31 mouse cellular contexts compared by ENCODE assay signal in the genomic region with DNA sequence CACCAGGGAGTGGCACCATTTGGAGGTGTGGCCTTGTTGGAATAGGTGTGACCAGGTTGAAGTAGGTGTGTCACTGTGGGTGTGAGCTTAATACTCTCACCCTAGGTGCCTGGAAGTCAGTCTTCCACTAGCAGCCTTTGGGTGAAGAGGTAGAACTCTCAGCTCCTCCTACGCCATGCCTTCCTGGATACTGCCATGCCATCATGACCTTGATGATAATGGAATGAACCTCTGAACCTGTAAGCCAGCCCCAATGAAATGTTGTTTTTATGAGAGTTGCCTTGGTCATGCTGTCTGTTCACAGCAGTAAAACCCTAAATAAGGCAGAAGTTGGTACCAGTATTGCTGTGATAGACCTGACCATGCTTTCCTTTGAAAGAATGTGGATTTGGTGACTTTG. TPM values are rescaled to one million over a fixed set of nuclear protein-coding genes. Genes with fewer than 3 reads are reported as not detected.
"Had no signal": no experiment of that assay in that cellular context is flagged by ENCODE, and none has a peak within 500 bp of the region (broad histone marks: within the 10 kb centered on the region; RNA-seq: fewer than 3 reads in every experiment).

No protein-coding gene starts in this region.

RNA-seq across cellular contexts. Expression of a gene that starts 2.8 kb away (rescaled TPM):
- polyA plus RNA-seq: limb, embryonic 10.5 days; limb, embryonic 11.5 days; limb, embryonic 12.5 days; limb, embryonic 13.5 days; limb, embryonic 14.5 days; limb, embryonic 15.5 days; liver, adult 2 months; liver, embryonic 11.5 days; liver, embryonic 12.5 days; liver, embryonic 13.5 days; liver, embryonic 14.5 days; liver, embryonic 15.5 days; liver, embryonic 16.5 days; liver, postnatal 0 days; lung, adult 2 months; lung, embryonic 14.5 days; lung, embryonic 15.5 days; lung, embryonic 16.5 days; lung, postnatal 0 days; macrophage; midbrain, embryonic 10.5 days; midbrain, embryonic 11.5 days; midbrain, embryonic 12.5 days; midbrain, embryonic 13.5 days; midbrain, embryonic 14.5 days; midbrain, embryonic 15.5 days; midbrain, embryonic 16.5 days; midbrain, postnatal 0 days; myocyte; neural tube, embryonic 11.5 days; neural tube, embryonic 12.5 days had no signal

RNA-seq across cellular contexts. Expression of a gene that starts 26.3 kb away (rescaled TPM):
- polyA plus RNA-seq: limb, embryonic 10.5 days; limb, embryonic 11.5 days; limb, embryonic 12.5 days; limb, embryonic 13.5 days; limb, embryonic 14.5 days; limb, embryonic 15.5 days; liver, adult 2 months; liver, embryonic 11.5 days; liver, embryonic 12.5 days; liver, embryonic 13.5 days; liver, embryonic 14.5 days; liver, embryonic 15.5 days; liver, embryonic 16.5 days; liver, postnatal 0 days; lung, adult 2 months; lung, embryonic 14.5 days; lung, embryonic 15.5 days; lung, embryonic 16.5 days; lung, postnatal 0 days; macrophage; midbrain, embryonic 10.5 days; midbrain, embryonic 11.5 days; midbrain, embryonic 12.5 days; midbrain, embryonic 13.5 days; midbrain, embryonic 14.5 days; midbrain, embryonic 15.5 days; midbrain, embryonic 16.5 days; midbrain, postnatal 0 days; myocyte; neural tube, embryonic 11.5 days; neural tube, embryonic 12.5 days had no signal

RNA-seq across cellular contexts. Expression of a gene that starts 37.7 kb away (rescaled TPM):
- polyA plus RNA-seq: limb, embryonic 10.5 days; limb, embryonic 11.5 days; limb, embryonic 12.5 days; limb, embryonic 13.5 days; limb, embryonic 14.5 days; limb, embryonic 15.5 days; liver, adult 2 months; liver, embryonic 11.5 days; liver, embryonic 12.5 days; liver, embryonic 13.5 days; liver, embryonic 14.5 days; liver, embryonic 15.5 days; liver, embryonic 16.5 days; liver, postnatal 0 days; lung, adult 2 months; lung, embryonic 14.5 days; lung, embryonic 15.5 days; lung, embryonic 16.5 days; lung, postnatal 0 days; macrophage; midbrain, embryonic 10.5 days; midbrain, embryonic 11.5 days; midbrain, embryonic 12.5 days; midbrain, embryonic 13.5 days; midbrain, embryonic 14.5 days; midbrain, embryonic 15.5 days; midbrain, embryonic 16.5 days; midbrain, postnatal 0 days; myocyte; neural tube, embryonic 11.5 days; neural tube, embryonic 12.5 days had no signal
